Mouse (Mus musculus): ENCODE results near the gene Chkb.
"Not testable (repeated sequence)": the region's sequence is repeated elsewhere in the genome, so short reads cannot be mapped to it uniquely, and the experiment has no call there.

The Chkb gene

DNA sequence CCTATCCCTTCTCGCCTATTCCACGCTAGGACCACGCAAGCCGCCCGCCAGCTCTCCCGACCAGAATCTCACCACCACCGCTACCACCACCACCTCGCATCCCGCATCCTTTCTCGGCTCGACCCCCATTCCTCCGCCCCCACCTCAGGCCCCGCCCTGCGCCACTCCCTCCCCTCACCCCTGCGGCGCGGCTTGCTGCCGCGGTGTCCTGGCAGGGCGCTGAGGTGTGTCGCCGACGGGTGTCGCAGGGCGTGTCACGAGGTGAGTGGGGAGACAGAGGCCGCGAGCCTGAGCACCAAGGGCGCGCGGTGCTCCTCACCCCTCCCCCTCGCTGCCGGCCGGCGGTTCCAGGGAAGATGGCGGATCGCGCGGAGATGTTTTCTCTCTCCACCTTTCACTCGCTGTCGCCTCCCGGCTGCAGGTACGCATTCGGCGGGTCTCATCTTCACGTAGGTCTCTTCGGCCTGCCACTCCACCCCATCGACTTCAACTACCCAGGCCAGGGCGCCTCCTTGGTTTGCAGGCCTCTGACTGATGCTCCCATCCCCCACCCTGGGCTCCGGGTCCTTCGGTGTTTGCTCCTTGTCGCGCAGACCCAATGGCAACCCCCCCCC lies 24.3 kb upstream of the Chkb start, which contains the start of gene Mapk8ip2:
Mapk8ip2 (plus strand) TSS at position 49 of the 614 bp plus-strand sequence.
- DNase-seq (ENCODE audit: low spot score in 2 of 2): no peak

DNA sequence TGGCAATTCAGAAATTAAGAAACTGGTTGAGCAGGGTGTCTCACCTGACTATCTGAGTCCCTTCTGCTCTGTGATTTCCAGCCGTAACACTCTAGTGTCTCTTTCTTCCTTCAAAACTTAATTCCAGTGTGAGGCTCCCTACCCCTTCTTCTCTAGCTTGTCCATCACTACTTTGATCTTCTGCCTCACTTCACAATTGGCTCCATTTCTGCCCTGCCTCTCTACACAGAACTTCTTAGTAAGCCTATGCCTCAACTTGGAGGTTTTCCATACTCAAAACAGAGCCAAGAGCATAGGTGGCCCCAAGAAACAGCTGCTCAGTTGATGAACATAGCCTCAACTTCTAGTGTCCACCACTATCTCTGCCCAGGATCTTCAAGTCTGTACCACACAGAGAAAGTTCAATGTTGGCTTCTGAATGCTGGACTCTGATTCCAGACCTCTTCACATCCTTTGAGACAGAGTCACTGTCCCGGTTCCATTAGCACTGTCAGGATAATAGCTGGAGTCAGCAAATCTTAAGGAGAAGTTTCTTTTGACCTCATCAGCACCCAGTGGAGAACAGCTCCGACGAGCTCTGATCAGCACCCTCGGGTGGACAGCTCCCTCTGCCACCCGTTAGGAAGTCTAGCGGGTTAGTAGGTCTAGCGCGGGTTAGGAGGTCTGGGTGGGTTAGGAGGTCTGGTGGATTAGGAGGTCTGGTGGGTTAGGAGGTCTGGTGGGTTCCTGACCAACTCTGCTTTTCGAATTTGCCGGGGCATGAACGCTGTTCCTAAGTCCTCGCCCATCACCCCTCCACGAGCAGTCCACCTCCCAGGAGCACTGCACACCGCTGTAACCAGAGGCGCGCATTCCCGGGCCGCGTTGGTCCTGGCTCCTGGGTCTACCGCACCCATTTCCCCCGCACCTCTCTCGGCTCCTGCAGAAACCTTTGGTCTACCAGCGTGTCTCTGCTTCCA lies 23.5 kb upstream of the Chkb start:
- DNase-seq (ENCODE audit: low spot score in 2 of 2): no peak

DNA sequence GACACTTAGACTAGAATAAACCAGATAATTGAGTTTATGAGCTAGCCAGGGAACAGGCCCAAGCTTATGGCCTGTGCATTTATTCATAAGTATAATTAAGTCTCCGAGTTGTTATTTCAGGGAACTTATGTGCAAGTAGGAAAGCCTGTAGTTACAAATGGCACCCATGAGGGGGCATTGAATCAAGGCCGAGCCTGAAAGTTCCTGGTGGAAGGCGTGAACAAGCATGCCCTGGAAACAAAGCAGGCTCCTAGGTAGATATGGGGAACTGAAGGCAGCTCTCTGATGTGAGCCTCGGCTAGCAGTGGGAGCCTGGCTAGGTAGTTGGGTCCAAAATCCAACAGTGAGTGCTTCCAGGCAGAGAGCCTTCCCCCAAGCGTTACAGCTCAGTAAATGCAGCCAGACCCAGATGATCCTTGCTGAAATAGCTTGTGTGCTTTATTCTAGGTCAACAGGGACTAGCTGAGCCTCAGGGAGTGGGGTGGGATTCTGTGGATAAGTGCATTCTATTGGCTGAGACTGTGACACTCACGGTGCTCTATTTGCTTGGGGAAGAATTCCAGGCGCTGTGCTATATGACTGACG lies 12.9 kb upstream of the Chkb start:
- no peak for DNase-seq (ENCODE audit: low spot score in 2 of 2)

DNA sequence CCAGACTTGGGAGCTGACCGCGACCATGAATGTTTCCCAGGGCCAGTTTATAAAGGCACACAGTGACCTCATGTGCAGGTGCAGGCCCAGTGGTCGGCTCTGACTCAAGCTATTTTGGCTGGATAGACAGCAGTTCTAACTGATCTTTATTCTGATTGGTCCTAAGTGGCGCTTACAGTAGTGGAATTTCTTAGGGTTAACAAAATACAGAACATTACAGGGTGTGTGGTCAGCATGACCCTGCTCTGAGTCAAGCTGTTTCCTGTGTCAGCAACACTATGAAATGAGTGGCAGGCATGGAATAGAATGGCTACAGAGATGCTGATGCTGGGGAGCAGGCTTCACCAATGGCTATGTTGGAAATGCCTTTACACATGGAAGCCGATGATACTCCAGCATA lies 6.2 kb upstream of the Chkb start:
- no peak for DNase-seq (ENCODE audit: low spot score in 2 of 2)

DNA sequence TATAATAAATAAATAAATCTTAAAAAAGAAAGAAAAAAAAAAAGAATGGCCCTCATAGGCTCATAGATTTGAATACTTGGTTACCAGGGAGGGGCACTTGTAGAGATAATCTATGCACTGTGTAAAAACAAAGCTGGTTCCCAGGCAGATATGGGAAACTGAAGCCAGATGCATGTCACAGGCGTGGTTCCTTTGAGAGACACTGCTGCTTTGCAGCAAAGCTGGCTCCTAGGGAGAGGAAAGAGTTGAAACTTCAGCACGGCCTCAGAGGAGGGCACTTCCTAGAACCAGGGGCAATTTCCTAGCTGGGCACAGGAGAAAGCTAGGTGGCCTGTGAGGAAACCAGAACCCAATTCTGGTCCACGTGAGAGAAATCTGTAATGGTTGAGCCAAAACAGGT lies 4.4 kb upstream of the Chkb start:
- DNase-seq (ENCODE audit: low spot score in 2 of 2): no peak

DNA sequence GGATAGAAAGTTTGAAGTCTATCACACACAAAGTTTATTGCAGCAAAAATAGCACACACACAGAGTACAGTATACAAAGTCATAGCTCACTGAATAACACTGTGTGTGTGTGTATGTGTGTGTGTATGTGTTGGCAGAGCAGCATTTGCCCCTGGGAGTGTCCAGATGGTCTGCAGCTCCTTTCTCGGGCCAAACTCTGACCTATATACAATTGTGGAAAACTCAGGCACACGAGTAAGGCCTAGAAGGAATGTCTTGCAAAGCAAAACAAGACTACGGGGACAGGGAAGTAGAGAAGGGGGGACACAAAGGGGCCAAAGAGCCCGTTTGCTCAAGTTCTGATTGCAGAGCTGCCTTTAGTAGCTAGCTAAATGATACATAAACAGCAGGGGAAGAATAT lies 3.2 kb upstream of the Chkb start:
- DNase-seq (ENCODE audit: low spot score in 2 of 2): no peak

DNA sequence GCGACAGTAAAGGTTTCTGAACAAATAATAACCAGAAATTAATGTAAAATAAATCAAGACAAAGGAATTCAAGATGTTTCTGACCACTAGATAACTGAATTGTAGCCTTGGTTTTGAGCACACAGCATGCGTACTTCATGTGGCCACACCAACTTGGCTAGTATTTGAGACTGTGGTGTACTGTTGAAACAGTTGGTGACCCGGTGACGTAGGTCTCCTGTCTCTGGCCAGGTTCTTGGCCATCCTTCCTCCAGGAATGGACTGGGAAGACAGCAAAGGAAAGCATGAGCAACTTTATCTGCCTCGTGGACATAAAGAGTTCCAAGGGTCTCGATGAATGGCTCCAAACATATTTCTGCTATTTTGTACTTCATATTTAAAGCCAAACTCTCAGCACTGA lies 2.1 kb upstream of the Chkb start:
- no peak for DNase-seq (ENCODE audit: low spot score in 2 of 2)

DNA sequence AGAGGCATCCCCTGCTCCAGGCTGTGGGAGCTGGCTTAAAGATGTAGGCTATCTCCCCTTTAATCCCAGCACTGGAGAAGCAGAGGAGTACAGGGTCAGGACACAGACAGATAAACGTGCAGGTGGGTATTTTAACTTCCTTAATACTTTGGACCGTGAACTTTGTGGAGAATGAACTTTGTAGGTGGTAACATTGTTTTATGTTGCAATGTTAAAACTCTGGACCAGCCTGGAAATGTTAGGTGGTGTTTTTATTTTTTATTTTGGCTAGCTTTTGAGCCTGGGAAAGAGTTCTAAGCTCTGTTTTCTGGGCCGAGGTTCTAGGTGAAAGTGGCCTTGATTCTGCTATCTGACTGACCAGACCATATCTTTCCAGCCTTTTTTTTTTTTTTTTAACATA lies 1.6 kb upstream of the Chkb start:
- no peak for DNase-seq (ENCODE audit: low spot score in 2 of 2)

DNA sequence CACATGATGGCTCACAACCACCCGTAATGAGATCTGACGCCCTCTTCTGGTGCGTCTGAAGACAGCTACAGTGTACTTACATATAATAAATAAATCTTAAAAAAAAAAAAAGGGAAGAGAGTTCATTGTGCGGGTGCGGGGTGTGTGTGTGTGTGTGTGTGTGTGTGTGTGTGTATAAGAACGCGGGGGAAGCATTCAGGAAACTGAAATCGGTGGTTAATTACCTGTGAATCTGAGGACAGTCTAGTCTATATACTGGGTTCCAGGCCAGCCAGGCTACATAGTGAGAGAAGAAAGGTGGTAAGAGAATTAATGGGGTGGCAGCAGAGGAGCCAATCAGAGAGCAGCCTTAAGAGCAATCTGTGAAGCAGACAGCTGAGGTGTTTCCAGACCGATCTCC lies 1.1 kb upstream of the Chkb start:
- DNase-seq (ENCODE audit: low spot score in 2 of 2): not testable (repeated sequence)

DNA sequence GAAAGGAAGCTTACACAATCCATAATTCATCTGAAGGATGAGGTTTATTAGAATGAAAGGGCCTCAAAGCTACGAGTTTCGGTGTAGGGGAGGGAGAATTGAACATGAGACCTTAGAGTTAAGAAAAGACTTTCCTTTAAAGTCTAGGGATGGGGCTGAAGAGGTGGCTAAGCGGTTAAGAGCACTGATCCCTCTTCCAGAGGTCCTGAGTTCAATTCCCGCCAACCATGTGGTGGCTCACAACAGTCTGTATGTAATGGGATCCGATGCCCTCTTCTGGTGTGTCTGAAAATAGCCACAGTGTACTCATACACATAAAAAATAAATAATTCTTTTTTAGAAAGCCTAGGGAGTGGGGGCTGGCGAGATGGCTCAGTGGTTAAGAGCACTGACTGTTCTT lies 633 bp upstream of the Chkb start:
- no peak for DNase-seq (ENCODE audit: low spot score in 2 of 2)

DNA sequence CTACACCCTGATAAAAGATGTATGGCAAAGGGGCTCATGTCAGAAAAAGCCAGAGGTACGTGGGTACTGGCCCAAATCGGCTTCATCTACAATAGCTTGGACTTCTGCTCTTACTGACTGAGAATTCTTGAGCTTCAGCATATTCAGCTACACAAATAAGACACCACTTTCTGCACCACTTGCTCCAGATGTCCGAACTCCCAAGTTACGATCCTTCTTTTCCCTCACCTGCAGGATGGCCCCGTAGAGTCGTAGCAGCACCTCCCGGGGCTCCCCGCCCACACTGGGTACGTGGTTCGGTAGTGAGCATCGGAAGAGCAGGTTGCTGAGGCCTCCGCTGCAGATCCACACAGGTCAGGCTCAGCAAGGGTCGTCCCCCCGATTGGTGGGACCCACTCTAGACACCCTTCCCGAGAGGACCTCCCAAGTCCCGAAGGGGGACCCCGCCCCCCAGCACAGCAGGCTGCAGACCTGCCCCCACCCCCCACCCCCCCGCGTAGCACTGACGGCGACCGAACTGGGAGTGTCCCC lies 822 bp downstream of the Chkb start:
- no peak for DNase-seq (ENCODE audit: low spot score in 2 of 2)

DNA sequence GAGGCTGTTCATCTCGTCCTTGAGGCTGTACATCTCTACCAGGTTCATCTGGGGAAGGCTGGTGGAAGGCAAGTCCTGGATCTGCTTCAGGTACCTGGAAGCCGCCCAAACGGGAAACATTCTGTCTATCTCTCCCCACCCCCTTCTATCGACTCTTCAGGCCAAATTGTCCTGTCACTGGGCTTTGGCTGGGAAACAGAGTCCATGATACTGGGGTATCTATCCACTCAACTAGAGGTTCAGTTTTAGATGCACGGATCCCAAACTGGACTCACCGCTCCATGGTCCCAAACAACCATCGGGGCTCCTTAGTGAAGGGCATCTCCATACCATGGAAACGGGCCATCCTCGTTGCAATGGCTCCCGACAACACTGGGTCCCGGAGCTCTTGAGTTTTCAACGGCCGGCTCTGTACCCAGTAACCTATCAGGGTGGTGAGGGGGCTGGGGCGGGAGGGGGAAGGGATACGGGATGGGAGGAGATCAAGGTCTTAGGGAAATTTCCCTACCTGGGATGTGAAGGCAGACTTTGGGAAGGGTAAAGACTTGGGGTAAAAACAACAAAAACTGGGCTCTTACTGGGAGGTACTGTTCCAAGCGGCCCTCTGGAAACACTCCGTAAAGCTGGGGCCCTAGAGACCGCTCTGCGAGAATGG lies 1.4 kb downstream of the Chkb start:
- no peak for DNase-seq (ENCODE audit: low spot score in 2 of 2)

DNA sequence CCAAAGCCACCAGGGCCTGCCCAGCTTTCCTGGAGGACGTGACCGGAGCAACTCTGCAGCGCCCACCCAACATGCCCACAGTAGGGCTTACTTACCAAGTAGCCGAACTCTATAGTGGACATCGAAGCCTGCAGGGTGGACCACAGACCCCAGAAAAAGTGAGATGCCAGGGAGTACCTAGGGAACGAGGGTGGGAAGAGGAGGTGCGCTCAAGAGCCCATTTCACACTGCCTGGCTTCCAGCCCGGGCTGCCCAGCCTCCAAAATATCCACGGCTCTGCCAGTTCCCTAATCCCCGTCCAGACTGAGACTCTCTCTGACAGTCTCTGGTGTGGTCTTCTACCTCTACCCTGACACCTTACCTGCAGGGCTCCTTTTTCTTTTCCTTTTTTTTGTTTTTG lies 3.0 kb downstream of the Chkb start:
- no peak for DNase-seq (ENCODE audit: low spot score in 2 of 2)

DNA sequence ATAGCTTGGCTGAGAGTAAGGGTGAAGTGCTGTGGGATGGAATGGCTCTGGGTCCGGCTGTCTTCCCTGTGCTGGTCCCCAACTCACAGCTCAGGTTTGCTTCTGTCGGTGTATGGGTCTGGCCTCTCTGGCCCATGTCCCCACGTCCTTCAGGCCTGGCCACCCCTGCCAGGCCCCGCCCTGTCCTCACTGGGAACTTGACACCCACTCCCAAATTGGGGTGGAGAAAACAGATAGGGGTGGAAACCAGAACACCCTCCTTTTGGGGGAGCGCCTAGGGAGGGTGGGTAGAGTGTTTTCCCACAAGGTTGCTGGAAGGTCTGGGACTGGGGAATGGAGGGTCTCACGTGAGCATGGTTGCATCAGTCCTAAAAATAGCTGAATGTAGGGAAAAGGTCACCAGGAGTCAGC lies 4.0 kb downstream of the Chkb start, which contains the start of gene Cpt1b:
Cpt1b (minus strand) TSS at position 153 of the 411 bp plus-strand sequence.
- no peak for DNase-seq (ENCODE audit: low spot score in 2 of 2)

DNA sequence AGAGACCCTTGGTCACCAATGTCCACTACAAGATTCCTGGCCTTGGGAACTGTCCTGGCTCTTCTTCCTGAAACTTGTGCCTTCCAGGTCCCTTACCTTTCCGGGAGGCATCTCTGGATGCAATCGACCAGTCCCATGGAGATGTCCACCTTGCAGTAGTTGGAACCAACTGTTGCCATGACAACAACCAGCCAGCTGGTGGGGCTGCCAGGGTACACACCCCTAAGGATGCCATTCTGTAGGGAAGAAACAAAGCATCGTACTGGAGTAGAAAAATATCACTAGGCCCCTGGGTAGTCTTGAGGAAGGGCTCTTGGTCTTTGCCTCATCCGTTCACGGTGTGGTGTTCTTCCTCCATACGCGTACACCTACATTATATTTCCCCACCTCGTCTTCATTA lies 5.1 kb downstream of the Chkb start:
- DNase-seq (ENCODE audit: low spot score in 2 of 2): no peak

DNA sequence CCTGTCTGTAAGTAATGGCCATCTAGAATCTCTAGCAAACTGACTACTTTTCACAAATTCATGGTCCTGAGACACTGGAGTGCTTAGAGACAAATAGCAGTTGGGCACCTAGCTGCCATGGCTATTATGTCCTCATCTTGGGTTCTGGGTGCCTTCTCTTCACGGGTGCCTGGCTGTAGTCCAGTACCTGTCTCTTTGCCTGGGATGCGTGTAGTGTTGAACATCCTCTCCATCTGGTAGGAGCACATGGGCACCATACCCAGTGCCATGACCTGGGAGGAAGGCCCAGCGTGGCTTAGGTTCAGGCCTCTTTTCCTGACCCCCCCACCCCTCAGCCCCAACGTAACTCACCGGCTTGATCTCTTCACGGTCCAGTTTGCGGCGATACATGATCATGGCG lies 7.8 kb downstream of the Chkb start:
- no peak for DNase-seq (ENCODE audit: low spot score in 2 of 2)

DNA sequence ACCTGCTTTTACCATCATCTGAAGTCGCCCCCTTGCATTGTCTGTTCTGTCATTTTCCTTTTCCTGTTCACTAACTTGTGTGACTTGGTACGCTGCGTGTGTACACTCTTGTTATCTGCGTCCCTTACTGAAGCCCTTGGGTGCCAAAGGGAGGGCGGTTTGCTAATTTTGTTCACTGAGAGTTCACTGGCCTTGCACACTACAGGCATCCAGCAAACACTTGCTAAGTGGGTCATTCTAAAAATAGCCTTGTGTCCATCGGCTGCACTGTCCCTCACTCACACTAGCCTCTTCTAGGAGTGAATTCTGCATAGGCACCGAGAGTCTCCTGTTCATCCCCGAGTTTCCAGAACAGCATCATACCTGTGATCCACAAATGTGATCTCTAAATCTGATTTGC lies 14.4 kb downstream of the Chkb start:
- no peak for DNase-seq (ENCODE audit: low spot score in 2 of 2)

DNA sequence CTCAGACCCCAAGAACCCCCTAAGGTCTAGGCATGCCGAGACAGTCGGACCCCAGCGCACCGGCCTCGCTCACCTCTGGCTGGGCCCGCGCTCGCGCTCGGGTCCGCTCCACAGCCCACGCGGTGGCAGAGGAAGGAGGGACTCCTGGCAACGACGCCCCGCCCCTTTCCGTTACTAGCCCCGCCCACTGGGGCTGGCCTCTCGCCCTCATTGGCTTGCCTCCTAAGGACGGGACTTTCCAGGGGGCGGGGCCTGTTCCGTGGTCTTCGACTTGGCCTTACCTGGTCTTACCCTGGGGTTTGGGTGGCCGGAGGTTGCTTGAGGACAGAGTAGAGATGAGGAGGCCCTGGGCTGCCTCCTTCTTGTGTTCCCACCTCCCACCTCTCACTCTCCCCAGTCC lies 19.6 kb downstream of the Chkb start, which contains the start of gene Syce3:
Syce3 (minus strand) TSS at position 386 of the 400 bp plus-strand sequence.
- DNase-seq (ENCODE audit: low spot score in 2 of 2): no peak

DNA sequence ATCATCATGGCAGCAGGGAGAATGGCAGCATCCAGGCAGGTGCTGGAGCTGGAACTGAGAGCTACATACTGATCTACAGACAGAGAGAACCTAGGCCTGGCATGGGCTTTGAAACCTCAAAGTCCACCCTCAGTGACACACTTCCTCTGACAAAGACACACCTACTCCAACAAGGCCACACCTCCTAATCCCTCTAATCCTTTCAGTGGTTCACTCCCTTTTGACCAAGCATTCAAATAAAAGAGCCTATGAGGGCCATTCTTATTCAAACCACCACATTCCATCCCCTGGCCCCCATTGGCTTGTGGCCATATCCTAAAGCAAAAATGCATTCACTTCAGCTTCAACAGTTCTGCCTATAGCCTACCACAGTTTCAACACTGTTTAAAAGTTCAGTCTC lies 23.0 kb downstream of the Chkb start:
- no peak for DNase-seq (ENCODE audit: low spot score in 2 of 2)

DNA sequence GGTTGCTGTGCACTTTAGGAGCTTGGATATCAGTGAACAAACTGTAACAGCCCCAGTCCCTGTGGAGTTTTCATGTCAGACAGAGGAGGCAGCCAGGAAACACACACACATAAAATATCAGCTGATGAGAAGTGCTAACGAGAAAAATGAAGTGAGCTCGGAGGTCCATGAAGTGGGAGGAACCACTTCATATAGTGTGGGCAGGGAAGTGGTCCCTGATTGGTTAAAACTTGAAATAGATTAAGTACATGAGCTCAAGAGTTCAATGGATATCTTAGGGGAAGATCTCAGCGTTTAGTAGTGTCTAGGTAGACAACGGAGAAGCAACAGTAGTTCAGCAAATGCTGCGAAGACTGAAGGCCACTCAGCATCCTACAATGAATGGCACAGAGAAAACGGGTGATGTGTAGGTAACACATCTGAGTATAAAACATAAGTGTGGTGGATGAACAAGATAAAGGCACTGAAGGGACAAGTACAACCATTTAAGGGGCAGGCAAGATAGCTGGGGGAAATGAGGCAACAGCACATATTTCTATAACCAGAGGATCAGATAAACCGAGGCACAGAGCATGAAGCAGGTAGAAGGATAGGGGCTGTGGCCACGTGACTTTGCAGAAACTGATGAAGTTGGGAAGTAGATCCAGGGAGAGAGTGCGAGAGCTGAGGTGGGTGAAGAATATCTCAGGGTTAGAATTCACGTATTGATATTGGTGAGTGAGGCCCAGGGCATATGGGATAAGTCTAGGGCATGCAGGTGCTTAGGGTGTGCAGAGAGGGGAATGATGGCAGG lies 24.7 kb downstream of the Chkb start:
- no peak for DNase-seq (ENCODE audit: low spot score in 2 of 2)

DNA sequence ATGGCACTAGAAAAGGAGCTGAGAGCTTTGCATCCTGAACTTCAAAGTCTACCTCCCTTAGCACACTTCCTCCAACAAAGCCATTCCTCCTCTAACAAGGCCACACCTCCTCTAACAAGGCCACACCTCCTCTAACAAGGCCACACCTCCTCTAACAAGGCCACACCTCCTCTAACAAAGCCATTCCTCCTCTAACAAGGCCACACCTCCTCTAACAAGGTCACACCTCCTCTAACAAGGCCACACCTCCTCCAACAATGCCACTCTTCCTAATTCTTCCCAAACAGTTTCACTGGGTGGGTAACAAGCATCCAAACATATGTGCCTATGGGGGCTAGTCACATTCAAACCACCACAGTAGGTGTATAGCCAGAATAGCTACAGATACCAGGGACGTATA lies 27.2 kb downstream of the Chkb start:
- DNase-seq (ENCODE audit: low spot score in 2 of 2): no peak

Data from spleen, postnatal 36 days (tissue).